Mouse (Mus musculus): ENCODE measurements around the gene Acsf3.

The Acsf3 gene

DNA sequence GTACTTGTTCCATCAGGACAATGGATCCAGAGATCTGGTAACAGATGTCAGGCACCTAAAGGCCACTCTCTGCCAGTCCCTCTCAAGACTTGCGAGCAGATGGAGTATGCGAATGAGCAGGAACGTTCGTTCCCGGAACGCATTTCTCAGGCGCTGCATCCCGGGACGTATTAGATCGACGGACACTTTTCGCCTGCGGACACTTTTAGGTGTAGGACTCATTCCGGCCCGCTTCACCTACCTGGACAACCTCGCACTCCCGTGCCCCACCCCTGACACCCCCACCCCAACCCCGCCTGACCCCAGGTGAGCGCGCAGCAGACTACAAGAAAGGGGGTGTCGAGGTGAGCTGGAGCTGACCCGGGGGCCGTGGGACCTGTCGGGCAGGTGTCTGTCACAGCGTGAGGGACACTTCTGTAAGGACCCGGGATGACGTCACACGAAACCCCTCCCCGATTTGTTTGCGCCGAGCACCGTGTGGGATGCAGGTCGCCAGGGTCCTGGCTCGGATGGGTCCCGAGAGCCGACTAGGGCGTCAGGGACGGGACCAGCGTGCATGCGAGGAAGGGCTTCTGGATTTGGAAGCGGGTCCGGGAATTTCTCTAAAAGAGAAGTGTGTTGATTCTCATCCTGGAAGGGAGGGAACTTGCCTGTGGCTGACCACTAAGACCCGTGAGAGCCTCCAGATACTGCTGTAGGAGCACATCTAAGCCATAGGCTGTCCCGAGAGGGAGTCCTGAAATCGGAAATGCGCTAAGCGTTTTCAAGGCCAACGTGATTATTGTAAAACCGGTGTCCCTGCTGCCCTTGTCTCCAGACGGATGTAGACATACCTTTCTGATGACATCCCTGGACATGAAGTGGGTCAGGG is at the start of gene Acsf3:
TSS of gene Acsf3 (plus strand) at position 202 of the 871 bp plus-strand sequence.
- DNase-seq = peak; percentile 75

DNA sequence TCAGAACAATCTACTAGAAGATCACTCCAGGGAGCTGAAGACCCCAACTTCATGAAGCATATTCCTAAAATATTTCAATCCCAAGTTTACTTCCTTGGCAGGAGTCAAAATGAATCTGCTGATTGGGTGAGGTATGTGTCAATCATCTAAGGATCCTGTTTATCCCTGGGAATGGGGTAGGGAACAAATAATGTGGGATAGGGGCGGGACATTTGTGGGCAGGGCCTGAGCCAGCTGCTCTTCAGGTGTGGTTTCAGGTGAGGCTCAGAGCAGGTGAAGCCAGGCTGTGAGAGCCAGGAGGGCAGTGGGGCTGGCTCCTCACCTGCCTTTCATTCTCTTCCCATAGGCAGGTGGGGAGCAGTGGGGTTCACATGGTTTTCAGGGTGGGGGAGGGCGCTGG is 48.5 kb upstream of the Acsf3 start:
- no peak for DNase-seq

DNA sequence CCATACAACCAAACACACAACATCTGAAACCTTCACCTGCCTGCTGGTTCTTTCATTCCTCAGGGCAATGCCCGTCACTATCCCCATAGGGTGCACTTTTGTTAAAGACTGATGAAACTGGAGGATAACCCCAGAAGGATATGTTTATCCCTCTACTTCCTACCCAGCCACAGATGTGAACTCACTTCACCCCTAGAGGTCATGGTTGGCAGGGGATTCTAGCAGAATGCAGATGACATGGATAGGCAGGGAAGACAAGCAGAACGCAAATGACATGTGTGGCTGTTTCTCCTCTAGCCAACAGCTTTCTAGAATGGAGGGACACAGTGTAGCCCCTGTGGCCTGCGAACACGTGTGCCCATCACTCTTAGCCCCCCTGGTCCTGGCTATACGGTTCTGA is 47.9 kb upstream of the Acsf3 start:
- no peak for DNase-seq

DNA sequence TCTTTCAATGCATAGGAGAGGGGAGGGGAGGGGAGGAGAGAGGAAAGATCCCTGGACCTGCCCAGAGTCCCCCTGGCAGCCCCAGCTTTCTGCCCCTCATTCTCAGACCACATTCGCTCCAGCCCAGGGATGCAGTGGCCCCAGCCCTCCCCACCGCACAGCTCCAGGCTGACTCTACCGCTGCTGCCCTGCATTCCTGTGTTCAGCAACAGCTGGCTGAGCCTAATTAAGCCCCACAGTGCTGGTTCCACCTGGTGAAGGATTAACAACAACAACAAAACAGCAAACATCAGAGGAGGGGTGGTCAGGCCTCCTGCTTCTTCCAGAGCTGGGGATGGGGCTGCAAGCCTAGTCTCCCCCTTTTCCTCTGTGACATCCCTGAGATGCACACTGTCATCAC is 46.7 kb upstream of the Acsf3 start:
- no peak for DNase-seq

DNA sequence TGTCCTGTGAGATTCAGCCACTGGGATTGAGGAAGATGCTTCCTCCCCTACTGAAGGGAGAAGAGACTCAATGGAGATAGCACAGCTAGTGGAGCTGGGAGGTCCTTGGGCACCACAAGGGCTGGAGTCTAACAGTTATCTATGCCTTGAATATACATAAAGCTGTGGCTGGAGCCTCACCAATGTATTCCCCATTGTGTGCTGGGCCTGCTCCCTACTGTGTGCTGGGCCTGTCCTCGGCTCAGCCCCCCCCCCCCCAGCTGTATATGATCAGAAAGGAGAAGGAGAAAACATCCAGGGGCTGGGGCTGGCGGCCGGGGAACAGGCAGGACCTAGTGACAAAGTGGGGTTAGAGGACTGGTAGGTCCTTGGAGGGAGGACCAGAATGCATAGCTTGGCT is 40.2 kb upstream of the Acsf3 start:
- no peak for DNase-seq

DNA sequence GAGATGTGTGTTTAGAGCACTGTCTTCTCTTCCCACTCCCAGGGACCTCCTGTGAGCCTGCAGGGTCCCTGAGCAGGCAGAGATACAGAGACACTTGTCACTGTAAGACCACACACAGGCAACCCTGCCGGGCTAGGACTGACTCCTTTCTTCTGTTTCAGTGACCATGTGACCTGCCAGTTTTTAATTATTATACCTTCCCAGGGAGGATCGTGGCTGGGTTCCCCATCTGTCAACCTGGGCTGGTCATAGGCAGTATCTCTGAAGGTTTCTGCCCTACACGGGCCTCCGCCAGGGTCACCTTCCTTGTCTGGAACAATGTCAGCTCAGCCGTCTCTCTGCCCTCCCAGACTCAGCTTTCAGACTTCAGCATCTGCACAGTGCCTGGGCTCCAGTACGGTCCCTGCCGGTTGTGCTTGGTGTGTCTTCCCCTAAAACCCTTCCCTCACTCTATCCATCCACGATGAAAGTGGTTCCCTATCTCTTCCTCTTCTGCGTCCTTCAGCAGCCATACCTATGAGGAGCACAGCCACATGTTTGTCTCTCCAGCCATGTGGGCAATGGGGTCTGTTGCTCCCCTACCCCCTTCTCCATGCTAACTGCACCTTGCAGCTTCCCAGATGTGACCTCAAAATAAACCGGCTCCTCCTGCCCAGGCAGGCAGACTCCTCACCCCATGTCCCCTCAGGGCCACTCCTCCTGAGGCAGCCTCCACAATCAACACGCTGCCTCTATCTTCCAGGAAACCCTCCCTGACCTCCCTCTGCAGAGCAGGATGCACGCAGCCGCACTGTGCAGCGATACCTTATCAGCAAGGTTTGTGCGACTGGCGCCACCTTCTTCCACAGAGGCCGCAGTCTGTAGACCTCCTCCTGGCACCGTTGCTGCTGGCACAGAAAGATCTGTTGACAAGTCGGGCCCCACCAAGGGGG is 39.5 kb upstream of the Acsf3 start:
- no peak for DNase-seq

DNA sequence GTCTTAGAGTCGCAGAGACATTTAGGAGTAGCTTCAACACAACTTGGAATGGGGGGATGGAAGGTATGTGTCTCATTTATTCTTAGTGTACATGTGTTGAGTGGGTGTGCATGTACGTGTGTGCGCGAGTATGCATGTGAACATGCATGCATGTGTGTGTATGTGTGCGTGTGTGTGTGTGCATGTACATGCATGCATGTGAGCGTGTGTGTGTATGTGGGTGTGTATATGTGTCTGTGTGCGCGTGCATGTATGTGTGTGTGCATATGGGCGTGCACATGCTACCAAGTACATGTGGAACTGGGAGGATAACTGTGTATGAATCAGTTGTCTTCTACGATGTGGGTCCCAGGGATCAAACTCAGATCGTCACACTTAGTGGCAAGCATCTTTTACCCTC is 38.7 kb upstream of the Acsf3 start:
- no peak for DNase-seq

DNA sequence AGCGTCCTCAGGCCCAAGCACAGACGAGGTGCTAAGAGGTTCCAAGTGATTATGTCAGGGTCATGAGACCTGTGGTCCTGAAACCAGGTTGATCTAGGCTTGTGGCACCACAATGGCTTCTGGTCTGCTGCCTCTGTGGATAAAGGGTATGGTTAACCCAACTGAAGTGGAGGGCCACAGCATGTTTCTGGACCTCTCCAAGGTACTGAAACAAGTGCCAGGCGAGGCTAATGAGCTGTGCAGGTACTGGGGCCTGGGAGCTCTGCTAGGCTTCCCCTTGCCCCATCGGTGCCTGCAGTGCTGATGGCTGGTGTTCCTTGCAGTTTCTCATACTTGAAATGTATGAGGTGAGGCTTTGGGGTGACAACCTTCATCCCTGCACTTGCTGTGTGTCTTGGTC is 38.2 kb upstream of the Acsf3 start:
- no peak for DNase-seq

DNA sequence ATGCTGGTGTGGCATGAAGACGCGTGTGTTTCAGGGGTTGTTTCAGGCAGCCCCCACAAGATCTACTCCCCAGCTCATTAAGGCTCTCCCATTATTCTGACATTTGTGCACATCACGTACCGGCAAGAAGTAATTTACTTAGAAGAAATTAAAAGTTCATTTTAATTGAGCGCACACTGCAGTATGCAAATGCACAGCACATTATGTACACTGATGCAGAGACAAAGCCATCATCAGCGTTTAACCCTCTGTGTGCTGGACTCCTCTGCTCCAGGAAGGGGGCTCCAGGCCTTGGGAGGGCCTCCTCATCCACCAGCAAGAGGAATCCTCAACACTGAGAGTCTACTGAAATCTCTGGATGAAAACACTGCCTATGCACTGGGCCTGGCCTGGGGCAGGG is 37.4 kb upstream of the Acsf3 start:
- DNase-seq = no peak

DNA sequence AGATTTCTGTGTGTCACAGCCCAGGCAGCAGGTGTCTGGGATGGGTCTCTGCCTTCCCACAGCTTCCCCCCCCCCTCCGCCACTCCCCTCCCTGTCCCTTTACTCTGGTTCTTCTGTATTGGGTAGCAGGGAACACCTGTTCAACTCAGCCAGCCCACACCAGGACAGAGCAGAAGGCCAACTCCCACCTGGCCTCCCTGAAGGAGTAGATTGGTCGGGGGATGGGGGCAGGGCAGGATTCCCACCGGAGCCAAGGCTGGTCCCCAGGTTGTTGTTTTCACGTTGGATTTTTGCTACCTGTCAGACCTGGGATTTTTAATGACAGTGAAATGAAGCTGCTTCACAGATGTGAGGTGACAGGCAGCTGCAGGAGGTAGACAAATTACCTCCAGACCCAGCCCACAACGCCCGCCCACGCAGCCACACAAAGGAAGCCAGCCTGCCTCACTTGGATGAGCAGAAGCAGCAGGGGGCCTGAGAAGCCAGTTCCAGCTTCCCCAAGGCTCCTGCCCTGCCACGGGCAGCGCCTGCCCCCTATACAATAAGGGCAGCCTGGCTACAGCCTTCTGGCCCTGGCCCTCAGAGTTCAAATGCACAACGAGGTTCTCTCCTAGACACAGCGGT is 36.1 kb upstream of the Acsf3 start:
- DNase-seq = peak; percentile 59

DNA sequence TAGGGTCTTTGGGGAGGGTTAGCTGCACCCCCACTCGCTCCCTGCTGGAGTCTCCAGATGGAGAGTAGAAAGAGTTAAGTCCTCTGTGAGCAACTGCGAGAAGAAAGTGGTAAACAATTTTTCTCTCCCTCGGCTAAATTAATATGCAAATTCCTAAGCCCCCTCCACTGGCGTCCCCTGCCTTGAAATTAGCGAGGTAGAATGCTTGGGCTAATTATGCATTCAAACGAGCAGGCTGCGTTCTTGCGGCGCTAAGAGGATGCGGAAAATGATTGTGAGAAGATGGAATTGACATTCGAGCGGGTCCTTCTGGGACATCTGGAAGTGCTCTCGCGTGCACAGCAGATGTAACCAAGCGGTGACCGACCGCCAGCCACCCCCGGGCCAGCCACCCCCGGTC is 32.8 kb upstream of the Acsf3 start:
- DNase-seq = no peak

DNA sequence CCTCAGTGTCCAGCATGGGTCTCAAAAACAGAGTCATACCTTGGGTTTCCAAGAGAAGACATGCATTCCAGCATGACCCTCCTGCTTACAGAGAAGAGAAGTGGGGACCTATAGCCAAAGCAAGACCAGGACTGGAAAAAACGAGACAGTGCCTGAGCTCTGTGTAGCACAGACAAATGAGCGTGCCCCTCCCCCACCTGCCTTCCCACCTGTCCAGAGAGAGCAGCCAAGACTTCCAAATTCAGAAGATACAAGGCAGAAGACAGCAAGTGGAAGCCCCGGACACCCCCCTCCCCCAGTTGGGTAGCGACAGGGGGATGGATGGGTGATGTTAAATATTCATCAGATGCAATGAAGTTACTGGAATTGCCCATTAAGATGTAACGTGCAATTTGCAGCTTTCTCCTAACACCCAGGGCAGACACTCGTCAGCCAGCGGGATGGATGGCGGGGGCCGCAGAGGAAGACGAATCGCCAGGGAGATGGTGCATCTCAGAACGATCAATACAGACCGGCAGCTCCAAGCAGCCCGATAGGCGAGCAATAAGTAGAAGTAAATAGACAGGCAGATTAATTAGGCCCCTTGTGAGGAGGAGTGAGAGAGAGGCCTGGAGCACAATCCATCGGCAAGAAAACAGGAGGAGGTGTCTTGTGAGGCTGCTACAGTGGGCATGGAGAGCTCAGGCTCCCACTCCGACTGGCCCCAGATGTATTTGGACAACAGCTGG is 30.1 kb upstream of the Acsf3 start:
- DNase-seq = peak; percentile 54

DNA sequence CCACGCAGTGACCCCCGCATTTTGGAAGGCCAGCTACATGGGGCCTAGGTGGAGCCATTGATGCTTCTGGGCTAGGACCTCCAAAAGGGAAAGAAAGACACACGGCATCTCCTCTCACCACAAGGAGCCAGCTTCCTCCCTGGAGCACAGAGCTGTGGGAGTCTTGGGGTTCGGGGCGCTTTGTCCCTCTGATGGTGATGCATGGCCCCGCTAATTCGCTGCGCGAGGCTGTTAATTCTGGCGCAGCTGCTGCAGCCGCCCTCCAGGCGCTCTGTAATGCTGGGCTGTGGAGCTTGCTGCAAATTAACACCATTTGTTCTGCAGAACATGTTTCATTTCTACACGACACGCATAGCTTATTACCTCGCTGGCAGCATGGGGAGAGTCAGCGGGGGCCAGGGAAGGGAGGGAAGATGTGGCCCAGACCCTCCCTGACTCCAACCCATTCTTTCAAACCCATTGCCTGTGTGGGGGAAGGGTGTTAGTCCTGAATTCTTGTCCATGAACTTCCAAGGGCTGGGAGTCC is 29.5 kb upstream of the Acsf3 start:
- DNase-seq = no peak

DNA sequence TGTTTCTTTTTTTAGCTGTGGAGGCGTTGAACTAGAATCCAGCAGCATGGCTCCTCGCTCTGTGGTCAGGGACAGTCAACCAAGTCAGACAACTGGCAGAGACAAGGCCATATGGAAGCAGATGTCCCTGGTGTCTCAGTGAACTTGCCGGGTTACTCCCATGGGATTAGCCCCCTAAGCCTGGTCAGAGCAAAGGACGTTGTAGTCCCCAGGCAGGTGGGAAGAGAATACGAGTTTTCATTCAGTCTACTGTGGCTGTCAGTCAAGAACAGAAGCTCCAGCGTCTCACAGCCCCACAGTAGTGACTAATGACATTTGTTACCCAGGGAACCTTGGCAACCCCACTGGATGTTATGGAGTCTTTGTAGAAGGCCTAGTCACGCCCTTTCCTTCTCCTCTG is 28.8 kb upstream of the Acsf3 start:
- DNase-seq = no peak

DNA sequence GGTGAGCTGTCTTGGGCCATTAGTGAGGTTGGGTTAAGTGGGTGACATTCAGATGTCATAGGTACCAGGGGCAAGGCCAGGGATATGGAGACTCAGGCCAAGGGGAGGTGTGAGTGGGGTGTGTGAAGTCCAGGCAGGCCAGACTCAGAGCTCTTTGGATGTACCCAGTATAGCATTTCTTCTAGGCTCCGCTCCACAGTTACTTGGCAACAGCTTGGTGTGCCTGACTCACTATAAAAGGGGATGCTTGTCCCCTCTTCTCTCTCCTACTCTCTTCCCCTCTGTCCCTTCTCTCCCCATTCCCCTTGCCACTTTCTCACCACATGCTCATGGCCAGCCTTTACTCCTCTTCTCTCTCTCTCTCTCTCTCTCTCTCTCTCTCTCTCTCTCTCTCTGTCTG is 27.5 kb upstream of the Acsf3 start:
- no peak for DNase-seq

DNA sequence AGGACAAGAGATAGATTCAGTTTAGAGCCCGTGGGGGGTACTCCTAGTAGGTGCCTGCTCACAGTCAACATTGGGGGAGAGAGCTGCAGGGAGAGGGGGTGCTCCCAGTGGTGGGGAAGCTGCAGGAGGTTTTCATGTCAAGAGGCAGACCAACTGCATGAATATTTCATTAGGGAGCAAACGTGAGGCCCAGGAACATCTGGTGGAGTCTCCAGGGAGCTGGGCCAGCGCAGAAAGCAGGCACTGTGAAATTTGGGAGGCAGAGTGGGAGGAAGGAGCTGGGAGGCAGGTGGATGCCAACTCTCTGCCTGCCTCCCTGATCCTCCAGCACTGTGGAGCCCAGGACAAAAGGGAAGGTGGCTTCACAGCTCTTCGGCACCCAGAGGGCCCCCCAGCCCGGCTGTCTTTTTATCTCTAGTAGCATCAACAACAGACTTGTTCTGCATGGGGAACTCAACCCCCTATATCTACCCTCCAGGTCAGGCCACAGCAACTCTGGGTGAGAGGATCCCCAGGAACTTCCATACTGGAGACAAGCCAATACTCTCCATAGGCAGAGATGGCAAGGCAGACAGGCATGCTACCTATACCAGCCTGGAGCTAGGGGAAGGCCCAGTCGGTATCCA is 25.8 kb upstream of the Acsf3 start:
- no peak for DNase-seq

DNA sequence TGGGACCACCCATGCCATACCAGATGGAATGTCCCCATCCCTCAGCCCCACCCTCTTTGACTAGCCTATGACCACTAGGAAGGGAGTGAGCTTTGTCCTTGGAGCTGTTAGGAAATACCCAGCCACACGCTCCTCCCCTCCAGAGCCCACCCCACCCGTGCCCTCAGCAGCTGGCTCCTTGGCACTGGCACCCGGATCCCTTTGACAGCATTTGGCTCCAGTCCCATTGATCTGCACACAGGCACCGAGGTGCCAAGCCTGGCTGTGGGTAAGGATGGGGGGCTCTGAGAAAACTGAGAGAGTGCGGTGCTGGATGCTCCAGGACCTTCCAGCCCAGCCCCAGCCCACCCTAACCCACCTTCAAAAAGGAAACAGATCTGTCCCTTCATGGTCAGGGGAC is 23.9 kb upstream of the Acsf3 start:
- peak; percentile 59 for DNase-seq

DNA sequence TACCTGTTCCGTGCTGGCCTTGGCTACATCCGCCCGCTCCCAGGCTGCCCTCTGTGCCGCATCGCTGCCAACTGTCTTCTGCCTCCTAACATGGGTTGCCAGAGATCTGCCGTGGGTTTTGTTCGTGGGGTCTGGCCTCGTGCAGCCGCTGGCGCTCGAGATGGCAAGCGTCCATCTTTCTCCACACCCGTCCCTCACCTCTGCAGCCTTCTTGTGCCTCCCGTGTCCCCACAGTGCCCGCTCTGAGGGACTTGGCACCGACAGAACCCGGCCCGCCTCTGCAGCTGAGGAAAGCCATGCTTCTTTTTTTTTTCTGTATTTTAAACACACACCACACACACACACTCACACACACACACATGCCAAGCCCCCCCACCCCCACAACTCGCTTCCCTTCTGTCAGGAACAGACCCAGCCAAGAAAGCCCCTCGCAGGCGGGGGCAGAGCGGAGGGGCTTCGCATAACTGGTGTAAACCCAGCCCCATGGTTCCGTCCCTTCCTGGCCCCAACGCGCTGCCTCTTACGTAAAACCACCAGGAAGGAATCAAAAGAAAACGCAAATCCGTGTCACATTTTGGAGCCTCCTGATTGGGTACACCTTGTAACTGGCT is 23.1 kb upstream of the Acsf3 start:
- peak; percentile 72 for DNase-seq

DNA sequence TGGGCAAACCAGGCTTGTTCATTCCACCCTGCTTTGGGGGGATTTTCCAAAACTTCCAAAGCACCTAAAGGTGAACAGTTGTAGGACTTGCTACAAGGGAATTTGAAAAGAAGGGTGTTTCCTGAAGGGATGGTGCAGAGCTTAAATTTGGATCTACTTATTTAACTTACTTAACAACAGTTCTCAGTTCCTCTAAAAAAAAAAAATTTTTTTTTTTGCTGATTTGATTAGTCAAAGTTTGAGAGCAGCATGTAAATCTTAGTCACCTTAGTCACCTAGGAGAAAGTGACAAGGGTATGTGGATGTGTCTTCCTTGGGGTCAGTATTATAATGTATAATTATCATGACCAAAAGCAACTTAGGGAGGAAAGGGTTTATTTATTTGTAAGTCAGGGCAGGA is 16.7 kb upstream of the Acsf3 start:
- no peak for DNase-seq

DNA sequence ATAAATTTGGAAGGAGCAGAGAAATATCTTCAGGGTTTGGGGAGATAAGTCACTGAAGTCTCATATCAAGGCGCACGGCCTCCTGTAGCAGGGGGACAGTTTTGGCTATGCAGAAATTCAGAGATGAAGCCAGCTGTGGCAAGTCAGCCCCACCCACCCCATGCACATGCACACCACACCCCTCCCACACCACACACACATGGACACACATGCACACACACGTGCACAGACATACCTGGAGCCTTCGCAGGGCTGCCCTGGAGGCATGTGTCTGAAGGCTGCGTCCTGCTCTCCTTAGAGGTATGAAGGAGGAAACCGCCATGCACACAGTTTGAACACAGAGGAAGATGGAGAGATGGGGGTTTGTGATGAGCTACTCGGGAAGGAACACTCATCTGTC is 15.2 kb upstream of the Acsf3 start:
- no peak for DNase-seq

DNA sequence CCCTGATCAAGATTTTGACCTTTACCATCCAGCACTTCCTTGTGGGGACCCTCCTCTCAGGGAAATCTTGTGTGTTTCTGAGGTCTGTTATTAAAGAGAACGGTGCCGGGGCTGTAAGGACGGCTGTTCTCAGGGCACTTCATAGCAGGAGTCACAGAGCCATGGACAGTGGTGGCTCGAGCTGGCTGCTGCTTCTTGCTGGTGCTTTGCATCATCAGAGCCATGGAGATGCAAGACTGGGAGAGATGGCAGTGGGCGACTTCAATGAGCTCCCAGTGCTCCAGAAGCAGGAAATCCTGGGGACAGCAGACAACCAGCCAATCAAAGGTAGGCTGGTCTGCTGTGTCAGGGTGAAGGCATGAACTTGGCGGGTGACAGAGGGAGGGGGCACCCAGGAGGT is 14.2 kb upstream of the Acsf3 start:
- DNase-seq = no peak
